Mouse (Mus musculus) gastrocnemius, adult 2 months (tissue): Measurements from ENCODE around the gene Srrd. TPM values are rescaled to one million over a fixed set of nuclear protein-coding genes. Genes with fewer than 3 reads are reported as not detected.
A peak's percentile ranks its signal among the peaks of the same experiment; 100 is the strongest.
"Not testable (repeated sequence)": the region's sequence is repeated elsewhere in the genome, so short reads cannot be mapped to it uniquely, and the experiment has no call there.

Experiments used
- DNase-seq: peaks from one replicate; pipeline ENCODE4 v3.0.0; 2022
- H3K27ac ChIP-seq: fragments of 200-600 bp; 2 replicates; pipeline ENCODE4 v1.8.1; 2022; ENCODE audit warnings: mild to moderate bottlenecking
- H3K4me3 ChIP-seq: fragments of 200-600 bp; 2 replicates; pipeline ENCODE4 v1.8.1; 2022; ENCODE audit warnings: mild to moderate bottlenecking, moderate library complexity
- CTCF ChIP-seq: fragments of 200-600 bp; IDR thresholded peaks from 2 replicates; pipeline ENCODE4 v1.8.1; 2022; ENCODE audit warnings: antibody characterized with exemption, mild to moderate bottlenecking, moderate library complexity
- intact Hi-C: fragments of 180-260 bp; cut with DNase I; formaldehyde crosslinking; loops from one replicate; pipeline ENCODE4 v1.15.1; 2025
- total RNA-seq, 2 experiments: library from RNA; stranded (reverse); gene quantifications; 2 replicates each; pipeline ENCODE4 v1.2.3; 2021

Gene Srrd
- total RNA-seq, 2 experiments from 2014 or later = 4.2 to 5.6 TPM

GRCm38 (mm10) chr5:112324637-112325545 is 17.9 kb downstream of the Srrd start:
- intact Hi-C loops = no loop called here
- H3K27ac ChIP-seq = peak overlapping the region; percentile 89; the same call in 1 of the 2 replicates

GRCm38 (mm10) chr5:112323246-112323645 is 19.6 kb downstream of the Srrd start:
- DNase-seq = no peak
- no peak for TF ChIP-seq CTCF
- H3K4me3 ChIP-seq = no peak overlapping the region
- no peak overlapping the region for H3K27ac ChIP-seq
- intact Hi-C loops = no loop called here

More at GRCm38 (mm10) chr5:112324637-112325545, 17.9 kb downstream of the Srrd start:
- TF ChIP-seq CTCF = no peak
- H3K4me3 ChIP-seq = peak overlapping the region; percentile 95
- DNase-seq = peak; percentile 37

DNA sequence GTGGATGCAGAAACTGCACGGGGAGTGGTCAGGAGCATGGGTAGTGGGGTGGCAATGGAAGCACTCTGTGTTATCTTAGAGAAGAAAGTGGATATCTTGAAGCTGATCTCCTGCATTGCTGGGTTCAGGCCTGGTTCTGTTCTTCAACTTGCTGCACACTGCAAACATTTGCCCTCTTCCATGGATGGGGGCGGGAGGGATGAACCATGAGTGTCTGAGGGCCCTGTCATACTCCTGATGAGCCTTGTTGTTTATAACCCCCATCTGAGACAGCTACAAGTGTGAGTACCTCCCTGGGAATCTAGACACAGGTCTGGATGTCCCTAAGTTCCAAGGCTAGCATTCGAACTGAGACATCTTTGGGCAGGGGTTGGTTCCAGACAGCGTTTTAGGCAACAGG is 21.5 kb downstream of the Srrd start:
- no peak for TF ChIP-seq CTCF
- DNase-seq = no peak
- intact Hi-C loops = no loop called here
- peak overlapping the region; percentile 38; the same call in 1 of the 2 replicates for H3K27ac ChIP-seq
- no peak overlapping the region for H3K4me3 ChIP-seq

- no peak overlapping the region for H3K4me3 ChIP-seq
- intact Hi-C loops = no loop called here
- DNase-seq = peak; percentile 27
- peak overlapping the region; percentile 38; the same call in 1 of the 2 replicates for H3K27ac ChIP-seq
- TF ChIP-seq CTCF = no peak
Measured at GRCm38 (mm10) chr5:112320936-112321335, 21.9 kb downstream of the Srrd start.

GRCm38 (mm10) chr5:112320379-112320778 is 22.5 kb downstream of the Srrd start:
- intact Hi-C loops = no loop called here
- no peak for TF ChIP-seq CTCF
- Histone ChIP-seq H3K4me3 (no peak overlapping the region), H3K27ac (no peak overlapping the region)
- DNase-seq = peak; percentile 14

DNA sequence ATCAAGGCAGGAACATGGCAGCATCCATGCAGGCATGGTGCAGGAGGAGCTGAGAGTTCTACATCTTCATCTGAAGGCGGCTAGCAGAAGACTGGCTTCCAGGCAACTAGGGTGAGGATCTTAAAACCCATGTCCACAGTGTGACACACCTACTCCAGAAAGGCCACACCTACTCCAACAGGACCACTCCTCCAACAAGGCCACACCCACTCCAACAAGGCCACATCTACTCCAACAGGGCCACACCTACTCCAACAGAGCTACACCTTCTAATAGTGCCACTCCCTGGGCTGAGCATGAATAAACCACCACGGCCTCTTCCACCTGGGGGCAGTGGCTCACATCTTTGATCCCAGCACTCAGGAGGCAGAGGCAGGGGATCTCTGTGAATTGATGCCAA is 23.5 kb downstream of the Srrd start:
- intact Hi-C loops, H3K27ac ChIP-seq, H3K4me3 ChIP-seq: not testable (repeated sequence)
- DNase-seq = peak; percentile 10

DNA sequence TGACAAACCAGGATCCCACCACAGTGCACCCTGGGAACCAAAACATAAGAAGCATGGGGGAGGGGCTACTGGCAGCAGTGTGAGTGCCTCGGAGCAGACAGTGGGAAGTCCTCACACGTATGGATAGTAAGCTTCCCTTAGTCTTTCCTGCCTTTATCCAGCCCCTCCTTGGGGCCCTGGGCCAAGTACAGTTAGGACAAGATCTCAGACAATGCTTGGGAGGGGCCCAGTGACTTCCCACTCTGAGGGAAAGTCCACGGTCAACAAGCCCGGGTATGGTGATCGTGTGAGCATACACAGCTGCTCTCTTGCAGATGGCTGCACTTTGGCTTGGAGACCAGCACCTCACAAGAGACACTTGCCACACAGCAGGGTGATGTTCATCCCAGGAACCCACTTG is 25.5 kb downstream of the Srrd start:
- peak; percentile 28 for DNase-seq
- TF ChIP-seq CTCF = no peak
- intact Hi-C loops = no loop called here
- Histone ChIP-seq H3K27ac (0 out of 2 replicates have a peak overlapping the region, but pooled peaks have one; percentile 4), H3K4me3 (no peak overlapping the region)

DNA sequence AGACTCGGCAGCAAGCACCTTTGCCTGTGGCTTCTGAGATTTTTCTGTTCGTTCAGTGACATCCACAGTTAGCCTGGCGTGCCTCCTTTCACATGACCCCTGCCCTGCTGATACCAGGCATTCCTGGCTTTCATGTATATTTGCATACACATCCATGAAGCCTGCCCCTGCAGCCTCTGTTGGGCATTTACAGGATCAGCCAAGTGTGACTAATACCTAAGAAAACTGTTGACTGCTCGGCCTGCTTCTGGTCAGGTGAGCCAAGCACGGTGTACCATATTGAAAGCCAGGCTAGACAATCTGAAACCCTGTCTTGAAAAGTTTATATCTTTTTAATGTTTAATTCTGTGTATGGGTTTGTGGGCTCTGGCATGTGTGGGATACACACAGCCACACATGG is 26.4 kb downstream of the Srrd start:
- no peak overlapping the region for H3K4me3 ChIP-seq
- no peak for TF ChIP-seq CTCF
- H3K27ac ChIP-seq = no peak overlapping the region
- no peak for DNase-seq
- intact Hi-C loops = no loop called here

GRCm38 (mm10) chr5:112313222-112313885 is 29.5 kb downstream of the Srrd start:
- Histone ChIP-seq H3K27ac (no peak overlapping the region), H3K4me3 (no peak overlapping the region)
- DNase-seq = peak; percentile 10
- TF ChIP-seq CTCF = no peak
- intact Hi-C loops = no loop called here

DNA sequence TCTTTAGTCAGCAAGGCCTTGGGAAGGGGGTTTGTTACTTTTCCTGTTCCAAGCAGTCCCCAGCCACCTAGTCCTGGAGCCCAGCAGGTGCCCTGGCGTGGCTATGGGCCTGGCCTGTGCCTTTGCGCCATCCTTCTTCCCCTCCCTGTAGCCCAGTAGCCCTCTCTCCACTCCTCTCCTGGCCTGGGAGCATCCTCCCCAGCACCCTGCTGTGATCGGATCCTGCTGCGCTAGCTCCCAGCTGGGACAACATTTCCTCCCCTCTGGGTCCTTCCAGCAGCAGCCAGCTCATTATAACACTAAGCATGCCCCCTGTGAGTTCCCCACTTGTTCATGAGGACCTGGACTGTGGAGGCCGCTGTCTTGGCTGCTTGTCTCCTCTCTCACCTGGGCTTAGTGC is 37.0 kb downstream of the Srrd start:
- TF ChIP-seq CTCF = no peak
- no peak overlapping the region for H3K4me3 ChIP-seq

DNA sequence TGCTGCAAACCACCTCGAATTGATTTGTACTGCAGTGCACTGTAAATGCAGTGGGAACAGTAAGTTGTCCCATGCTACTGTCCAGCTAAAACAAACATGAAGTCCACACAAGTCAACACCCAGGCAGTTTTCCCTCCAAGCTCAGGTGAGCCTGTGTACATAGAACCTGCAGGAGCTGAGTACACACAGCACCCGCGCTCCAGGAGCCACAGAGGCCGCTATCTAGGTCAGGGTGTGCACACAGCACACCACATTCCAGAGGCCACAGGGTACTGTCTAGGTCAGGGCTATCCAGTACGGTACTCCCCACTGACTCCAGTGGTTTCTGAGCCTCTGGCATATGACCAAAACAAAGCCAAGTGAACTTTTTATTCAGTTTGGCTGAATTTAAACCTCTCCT is 40.5 kb downstream of the Srrd start:
- H3K27ac ChIP-seq = no peak overlapping the region
- intact Hi-C loops = no loop called here
- no peak overlapping the region for H3K4me3 ChIP-seq
- no peak for DNase-seq
- no peak for TF ChIP-seq CTCF

More for the DNA sequence above, 37.0 kb downstream of the Srrd start:
- intact Hi-C loops = no loop called here
- no peak overlapping the region for H3K27ac ChIP-seq
- peak; percentile 8 for DNase-seq

GRCm38 (mm10) chr5:112301694-112302093 is 41.1 kb downstream of the Srrd start:
- Histone ChIP-seq H3K4me3 (no peak overlapping the region), H3K27ac (no peak overlapping the region)
- no peak for DNase-seq
- intact Hi-C loops = no loop called here
- TF ChIP-seq CTCF = 0 out of 2 replicates have a peak, but pooled peaks have one; percentile 2

- Histone ChIP-seq H3K27ac (peak overlapping the region; percentile 20; the same call in 1 of the 2 replicates), H3K4me3 (no peak overlapping the region)
- no peak for TF ChIP-seq CTCF
- DNase-seq = no peak
- intact Hi-C loops = no loop called here
Measured at GRCm38 (mm10) chr5:112300721-112301308, 42.0 kb downstream of the Srrd start.
